Mouse (Mus musculus): Measurements from ENCODE around the gene Rapgef2.

Gene Rapgef2

GRCm38 (mm10) chr3:79015621-79016474, 270.5 kb downstream of the Rapgef2 start:
- DNase-seq = no peak
